Mouse (Mus musculus) cortical plate, adult 2 months (tissue): ENCODE data around the gene Marveld1.

Source experiments
- CTCF ChIP-seq: fragments of 200-500 bp; IDR thresholded peaks from 2 replicates; pipeline ENCODE4 v1.5.1; 2011; ENCODE audit warnings: mild to moderate bottlenecking, control low read depth, low read length; ENCODE audit not compliant: insufficient read depth; ENCODE audit errors: extremely low read depth
- POLR2A ChIP-seq: fragments of 200-500 bp; IDR thresholded peaks from 2 replicates; pipeline ENCODE4 v1.6.1; 2011; ENCODE audit warnings: mild to moderate bottlenecking, low read length, control low read depth; ENCODE audit not compliant: insufficient read depth; ENCODE audit errors: extremely low read depth

- TF ChIP-seq CTCF (no peak), POLR2A (no peak)
These were observed 47.8 kb upstream of the Marveld1 start for GRCm38 (mm10) chr19:42099406-42099805.
